Mouse (Mus musculus): ENCODE data around the gene Tango2. TPM values are rescaled to one million over a fixed set of nuclear protein-coding genes. Genes with fewer than 3 reads are reported as not detected.
"Not testable (repeated sequence)": the region's sequence is repeated elsewhere in the genome, so short reads cannot be mapped to it uniquely, and the experiment has no call there.

Gene Tango2
- total RNA-seq, 4 experiments from 2014 or later: 112 to 138 (median 127) TPM

DNA sequence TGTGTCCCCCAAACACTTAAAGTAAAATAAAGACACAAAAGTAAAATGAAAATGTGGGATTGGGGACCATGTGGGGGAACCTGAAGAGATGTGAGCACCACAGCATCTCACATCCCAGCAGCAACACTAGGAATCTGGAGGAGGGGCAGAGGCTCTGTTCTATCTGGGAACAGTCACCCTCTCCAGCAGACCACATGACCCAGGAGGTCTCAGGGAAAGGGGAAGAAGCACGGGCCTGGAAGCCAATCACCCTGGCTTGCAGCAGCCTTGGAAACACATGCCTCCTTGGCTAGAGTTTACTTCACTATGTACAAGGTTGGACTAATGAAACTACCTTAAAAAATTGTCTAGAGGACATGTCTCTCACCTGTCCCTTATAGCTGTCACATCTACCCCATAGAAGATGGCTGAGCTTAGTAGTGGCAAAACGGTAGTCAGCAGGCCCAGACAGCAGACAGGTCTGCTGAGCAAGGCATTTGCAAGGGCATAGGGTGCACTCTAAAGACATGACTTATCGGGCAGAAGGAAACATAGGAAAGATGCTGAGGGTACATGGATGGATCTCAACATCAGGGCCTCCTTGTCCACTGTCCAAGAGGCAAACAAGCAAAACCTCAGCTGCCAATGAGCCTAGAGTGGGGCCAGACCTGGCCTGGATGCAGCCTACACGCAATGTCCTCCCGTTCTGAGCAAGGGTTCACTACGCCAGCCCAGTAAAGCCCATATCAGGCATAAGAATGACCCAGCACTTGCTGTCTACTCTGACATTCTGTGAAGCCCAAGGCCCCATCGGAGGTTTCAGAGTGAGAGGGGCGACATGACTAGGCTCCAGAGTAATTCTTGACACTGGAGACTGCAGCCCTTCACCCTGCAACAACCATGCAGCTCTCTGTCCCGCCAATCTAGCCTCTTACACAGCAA is 5.0 kb downstream of the Tango2 start:
- DNase-seq (ENCODE audit: low spot score in 2 of 2): no peak

DNA sequence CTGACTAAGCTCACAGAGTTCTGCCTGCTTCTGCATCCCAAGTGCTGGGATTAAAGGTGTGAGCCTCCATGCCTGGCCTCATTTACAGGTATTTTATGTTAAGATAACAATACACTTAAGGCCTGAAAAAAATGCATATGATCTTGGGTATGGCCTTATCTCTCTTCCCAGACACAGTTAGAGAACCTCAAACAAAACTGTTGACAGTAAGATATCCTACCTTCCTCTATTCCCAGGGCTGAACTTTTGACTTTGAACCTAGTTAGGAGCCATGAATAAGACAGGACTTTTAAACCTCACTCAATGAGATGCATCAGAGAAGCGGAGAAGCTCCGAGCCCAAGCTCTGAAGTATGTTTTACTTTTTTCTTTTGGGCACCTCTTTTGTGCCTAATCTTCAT is 5.8 kb downstream of the Tango2 start:
- DNase-seq (ENCODE audit: low spot score in 2 of 2): no peak

DNA sequence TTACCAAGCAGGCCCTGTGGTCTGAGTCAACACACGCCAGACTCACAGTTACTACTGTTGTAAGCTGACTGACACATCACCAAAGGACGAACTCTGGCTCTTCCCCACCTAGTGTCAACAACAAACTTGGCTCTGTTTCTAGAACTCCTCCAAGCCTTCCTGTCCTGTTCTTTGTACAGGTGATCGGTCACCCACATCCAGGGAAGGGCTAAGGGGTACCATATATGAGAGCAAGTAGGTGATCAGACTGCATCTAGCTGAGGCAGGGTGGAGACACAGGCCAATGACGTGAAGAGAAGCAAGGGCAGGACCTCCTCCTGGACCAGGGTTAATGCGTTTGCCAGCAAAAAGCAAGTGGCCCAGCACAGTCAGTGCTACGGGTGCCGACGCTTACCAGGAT is 6.3 kb downstream of the Tango2 start:
- DNase-seq (ENCODE audit: low spot score in 2 of 2): no peak

DNA sequence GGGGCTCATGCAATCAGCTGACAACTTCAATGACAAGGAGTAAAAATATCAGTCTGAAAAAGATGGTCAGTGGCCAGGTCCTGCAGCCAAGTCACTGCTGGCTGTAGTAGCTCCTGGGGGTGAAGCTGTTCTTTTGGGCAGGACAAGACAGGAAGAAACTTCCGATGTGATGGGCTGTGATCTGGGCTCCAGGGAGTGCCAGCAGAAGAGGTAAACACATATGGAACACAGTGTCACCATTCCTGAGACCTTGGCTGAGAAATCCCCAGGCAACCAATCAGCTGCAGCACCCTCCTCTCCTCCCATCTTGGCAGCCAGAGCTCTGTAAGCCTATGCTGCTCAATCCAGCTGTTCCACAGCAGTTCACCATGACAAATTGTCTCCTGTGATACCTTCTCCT is 8.0 kb downstream of the Tango2 start:
- DNase-seq (ENCODE audit: low spot score in 2 of 2): no peak

DNA sequence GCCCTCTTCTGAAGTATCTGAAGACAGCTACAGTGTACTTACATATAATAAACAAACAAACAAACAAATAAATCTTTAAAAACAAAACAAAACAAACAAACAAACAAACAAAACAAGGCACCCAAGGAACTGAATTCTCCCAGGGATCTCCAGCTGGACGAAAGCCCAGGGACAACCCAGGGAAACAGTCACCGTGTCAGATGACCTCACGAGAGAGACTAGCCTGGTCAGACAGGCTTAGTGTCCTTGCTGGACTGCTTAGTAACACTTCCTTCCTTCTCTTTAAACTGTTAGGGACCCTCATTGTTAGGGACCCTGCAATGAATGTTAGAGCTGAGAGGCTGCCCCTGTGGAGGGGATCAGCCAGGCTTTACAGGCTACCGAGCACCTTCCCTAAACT is 10.6 kb downstream of the Tango2 start:
- DNase-seq (ENCODE audit: low spot score in 2 of 2): no peak

DNA sequence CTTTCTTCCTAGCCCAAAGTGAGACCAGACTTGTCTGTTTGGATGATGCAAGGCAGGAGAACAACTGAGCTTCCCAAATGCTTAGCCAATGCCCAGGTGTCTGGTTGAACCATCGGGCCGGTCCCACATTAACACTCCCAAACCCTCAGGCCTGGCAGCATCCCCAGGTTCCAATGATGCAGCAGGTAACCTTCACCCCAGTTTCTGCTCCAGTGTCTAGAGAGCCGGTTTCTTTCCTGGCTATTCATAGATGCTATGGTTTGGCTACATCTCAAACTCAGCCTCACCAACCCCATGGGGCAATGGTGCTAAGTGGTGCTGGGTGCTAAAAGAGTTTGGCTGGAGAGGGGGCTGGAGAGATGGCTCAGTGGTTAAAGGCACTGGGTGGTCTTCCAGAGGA is 11.9 kb downstream of the Tango2 start:
- no peak for DNase-seq (ENCODE audit: low spot score in 2 of 2)

DNA sequence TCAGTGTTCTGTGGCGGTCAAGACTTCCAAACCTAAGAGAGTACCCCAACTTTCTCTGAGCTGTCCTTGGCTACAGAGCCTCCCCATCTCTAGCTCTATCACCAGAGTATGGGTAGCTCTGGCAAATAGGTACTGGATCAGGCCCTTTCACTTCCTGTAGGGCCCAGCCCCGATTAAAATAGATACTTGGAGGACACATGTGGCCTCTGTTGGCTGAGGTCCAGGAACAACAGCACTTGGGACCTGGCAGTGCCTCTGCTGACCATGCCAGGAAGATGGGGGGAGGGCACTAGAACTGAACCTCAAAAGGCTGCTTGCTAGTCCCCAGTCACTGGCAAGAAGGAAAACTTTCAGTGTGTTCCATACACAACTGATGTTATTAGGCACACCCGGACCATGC is 13.9 kb downstream of the Tango2 start:
- DNase-seq (ENCODE audit: low spot score in 2 of 2): no peak

DNA sequence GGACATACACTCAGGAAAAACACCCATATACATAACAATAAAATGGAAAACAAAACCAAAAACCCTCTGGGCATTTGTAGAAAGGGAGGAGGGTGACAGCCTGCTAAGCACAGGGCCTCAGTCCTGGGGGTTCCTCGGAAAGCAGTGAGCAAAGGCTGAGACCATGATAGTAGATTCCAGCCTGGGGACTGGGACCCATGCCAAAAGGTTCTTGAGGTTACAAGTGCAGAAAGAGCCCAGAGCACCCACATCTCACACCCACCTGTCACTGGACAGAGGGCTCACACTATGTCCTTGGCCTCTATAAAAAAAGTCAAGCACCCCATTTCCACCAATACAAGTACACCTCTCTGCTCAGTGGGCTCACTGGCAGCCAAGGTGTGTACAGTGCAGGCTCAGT is 19.4 kb downstream of the Tango2 start:
- no peak for DNase-seq (ENCODE audit: low spot score in 2 of 2)

DNA sequence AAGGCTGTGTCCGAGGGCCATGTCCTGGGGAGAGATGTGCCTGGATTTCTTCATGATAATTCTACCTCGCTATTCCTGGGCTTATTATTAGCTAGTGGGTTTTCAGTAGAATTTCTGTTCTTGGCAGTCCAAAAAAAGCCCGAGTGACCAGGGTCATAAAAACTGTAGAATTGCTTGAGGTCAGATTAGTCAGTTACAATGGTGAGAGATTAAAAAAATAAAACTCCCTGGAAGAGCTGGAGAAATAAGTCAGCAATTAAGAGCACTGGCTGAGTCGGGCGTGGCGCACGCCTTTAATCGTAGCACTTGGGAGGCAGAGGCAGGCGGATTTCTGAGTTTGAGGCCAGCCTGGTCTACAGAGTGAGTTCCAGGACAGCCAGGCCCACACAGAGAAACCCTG is 20.0 kb downstream of the Tango2 start:
- no peak for DNase-seq (ENCODE audit: low spot score in 2 of 2)

DNA sequence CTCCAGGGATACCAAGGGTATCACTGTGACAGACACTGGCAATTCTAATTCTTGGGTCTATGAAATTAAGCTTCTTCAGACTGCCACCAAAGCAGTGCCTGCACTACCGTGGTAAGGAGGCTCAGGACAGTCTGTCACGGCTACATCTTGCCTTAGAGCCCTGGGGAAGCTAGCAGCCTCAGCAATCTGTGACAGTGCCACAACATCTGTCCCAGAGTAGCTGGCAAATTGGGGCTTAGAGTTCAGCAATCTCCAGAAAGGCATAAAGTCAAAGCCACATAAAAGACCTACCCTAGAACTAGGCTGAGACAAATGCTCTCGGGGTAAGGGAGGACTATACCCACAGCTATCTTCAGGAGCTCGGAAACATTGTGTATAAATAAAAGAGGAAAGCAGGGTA is 22.2 kb downstream of the Tango2 start:
- DNase-seq (ENCODE audit: low spot score in 2 of 2): no peak

DNA sequence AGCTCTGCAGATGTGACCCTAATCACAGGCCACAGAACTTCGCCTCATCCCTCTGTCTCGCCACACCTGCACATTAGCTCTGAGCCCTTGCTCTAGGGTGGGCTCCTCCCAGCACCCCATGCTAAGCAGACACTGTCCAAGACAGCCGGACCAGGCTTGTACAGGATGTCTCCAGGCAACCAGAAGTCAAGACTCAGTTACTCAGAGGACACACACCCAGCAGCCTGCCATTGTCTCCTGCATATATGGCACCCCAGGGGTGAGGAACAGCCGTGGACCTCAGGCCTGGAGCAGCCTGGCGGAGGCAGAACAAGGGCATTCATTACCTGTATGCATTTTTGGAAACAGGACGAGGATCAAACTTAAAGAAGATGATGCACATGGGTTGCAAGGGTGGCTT is 23.9 kb downstream of the Tango2 start:
- DNase-seq (ENCODE audit: low spot score in 2 of 2): no peak

DNA sequence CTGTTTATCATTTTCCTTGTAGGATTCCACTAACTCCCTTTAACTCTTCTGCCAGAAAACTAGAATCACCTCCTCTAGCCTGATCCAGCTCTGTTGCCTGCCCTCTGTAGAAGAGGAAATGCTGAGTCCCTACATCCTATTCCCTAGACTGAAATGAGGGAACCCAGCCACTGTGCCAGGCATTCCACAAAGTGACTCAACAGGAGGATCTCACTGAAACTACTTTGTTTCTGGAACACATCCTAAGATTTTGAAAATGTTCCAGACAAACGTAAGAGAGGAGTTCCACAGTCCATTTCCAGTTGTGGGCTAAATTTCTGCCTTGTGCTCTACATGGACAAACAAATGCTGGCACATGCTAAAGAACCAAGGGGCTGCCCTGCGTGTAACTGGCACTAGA is 24.4 kb downstream of the Tango2 start:
- DNase-seq (ENCODE audit: low spot score in 2 of 2): no peak

DNA sequence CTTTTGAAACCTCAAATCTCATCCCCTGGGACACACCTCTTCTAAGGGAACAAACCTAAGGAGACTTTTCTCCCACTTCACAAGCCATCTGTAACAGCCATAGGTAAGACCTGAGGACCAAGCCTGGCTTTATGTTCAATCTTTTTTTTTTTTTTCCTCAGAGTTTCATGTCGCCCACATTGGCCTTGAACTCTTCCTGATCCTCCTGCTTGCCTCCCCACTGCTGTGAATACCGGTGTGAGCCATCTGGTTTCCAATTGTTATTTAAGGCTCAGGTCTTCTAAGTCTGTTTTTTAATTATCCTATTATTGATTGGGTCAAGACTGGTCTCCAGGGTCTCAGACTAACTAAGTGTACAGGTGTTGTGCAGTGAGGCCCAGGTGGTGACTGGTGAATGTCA is 26.5 kb downstream of the Tango2 start:
- no peak for DNase-seq (ENCODE audit: low spot score in 2 of 2)

DNA sequence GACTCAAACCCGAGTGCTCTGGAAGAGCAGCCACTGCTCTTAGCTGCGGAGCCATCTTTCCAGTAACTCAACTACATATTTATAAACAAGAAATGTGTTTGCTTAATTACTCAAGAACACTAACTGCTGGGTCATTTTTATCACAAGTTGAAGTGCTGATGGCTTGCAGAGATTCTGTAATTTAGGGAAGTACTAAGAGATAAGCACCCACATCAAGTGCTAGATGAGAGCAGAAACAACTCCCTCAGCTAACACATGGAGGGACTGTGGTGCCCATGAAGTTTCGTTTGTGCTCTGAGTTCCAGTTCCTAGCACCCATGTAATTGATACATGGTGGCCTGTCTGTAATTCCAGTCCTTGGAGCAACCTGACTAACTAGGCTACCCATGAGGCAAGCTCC is 28.9 kb downstream of the Tango2 start:
- no peak for DNase-seq (ENCODE audit: low spot score in 2 of 2)

DNA sequence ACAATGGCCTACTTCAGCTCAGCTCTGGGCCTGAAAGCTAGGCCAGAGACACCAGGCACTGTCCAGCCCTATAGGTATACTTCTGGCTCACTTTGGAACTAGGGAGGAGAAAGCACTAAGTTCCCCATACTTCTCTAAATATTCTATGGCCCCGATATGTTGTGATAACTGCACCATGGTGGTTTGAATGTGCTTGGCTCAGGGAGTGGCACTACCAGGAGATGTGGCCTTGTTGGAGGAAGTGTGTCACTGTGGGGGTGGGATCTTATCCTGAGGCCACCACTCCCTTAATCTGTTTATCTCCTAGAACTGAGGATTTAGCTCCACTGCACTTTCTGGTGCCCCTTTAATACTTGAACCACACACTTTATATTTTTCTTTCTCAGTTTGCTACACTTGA is 39.7 kb downstream of the Tango2 start:
- DNase-seq (ENCODE audit: low spot score in 2 of 2): no peak

DNA sequence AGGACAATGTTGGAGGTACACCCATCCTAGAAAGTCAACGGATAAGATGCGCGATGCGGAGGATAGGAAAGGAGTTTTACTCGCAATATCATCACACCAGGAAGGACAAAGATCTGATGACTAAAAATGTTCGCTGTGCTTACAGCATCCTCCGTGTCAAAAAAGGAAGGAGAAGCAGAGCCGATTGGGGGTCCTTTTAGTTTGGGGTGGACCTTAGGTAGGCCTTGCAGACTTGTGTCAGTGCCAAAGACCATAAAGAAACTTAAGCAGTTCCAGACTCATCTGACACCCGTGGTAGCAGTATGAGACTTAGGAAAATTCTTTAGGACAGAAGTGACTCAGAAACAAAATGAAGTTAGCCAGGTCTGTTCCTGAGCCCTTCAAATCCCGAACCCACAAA is 58.3 kb downstream of the Tango2 start:
- not testable (repeated sequence) for DNase-seq (ENCODE audit: low spot score in 2 of 2)

DNA sequence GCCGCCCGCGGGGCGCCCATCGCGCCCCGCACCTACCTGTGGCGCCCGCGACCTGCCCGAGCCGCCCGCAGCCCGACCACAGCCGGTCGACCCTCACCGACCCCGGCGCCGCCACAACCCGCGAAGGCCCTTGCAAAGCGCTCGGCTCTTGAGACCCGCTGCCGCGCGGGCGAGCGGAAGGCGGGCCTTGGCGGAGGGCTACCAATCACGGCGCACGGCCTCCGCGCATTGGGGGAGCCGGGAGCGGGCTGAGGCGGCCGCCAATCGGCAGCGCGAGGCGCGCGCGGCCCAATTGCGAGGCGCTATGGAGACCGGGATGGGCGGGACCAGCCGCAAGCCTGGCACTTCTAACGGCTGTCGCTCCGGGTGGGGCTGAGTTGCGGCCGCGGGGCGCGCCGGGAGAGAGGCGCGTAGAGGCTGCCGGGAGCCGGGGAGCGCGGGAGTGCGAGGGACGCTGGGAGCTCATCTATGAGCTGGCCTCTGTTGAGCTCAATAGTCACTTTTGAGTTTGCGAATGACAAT is 58.8 kb downstream of the Tango2 start, which contains the start of gene Dgcr8:
Gene Dgcr8, minus strand, starts transcription at position 180 of the 522 bp plus-strand sequence.
- peak; percentile 96 to 98 for DNase-seq (ENCODE audit: low spot score in 2 of 2)

DNA sequence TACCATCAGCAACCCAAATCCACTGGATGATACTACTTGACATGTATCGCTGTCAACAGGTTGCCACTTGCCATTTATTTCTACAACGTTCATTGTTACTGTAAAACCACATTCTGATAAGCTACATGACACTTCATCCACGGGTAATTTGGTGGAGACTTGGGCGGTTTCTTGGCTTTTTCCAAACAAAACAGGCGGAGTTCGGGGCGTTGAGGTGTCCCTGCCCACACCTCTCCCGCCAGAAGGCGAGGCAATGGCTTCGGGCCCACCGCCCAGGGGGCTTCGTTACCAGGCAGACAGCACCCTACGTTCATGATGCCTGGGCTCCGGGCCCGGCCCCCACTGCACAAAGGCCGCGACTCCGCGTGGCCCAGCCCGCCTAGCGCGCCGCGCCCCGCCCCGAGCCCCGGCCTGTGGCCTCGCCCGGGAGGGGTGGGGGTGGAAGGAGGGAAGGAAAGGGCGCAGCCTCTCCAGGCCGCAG is 59.3 kb downstream of the Tango2 start:
- peak; percentile 35 to 37 for DNase-seq (ENCODE audit: low spot score in 2 of 2)

DNA sequence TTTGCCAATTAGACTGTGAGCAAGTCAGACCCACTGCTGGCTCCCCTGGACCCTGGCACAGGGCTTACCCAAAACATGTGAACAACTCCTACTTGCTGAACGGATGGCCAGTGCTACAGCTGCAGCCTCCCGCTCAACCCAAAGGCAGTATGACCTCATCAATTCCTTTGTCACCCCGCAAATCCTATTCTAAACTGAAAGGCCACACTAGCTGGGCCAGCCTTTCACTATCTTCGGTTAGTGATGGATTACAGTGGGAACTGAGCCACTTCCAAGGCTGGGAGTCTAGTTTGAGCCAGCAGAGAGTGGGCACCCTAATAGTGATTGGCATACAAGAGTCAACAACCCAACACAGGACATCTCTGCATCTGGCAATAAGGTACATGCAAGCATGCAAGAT is 59.7 kb downstream of the Tango2 start:
- no peak for DNase-seq (ENCODE audit: low spot score in 2 of 2)

DNA sequence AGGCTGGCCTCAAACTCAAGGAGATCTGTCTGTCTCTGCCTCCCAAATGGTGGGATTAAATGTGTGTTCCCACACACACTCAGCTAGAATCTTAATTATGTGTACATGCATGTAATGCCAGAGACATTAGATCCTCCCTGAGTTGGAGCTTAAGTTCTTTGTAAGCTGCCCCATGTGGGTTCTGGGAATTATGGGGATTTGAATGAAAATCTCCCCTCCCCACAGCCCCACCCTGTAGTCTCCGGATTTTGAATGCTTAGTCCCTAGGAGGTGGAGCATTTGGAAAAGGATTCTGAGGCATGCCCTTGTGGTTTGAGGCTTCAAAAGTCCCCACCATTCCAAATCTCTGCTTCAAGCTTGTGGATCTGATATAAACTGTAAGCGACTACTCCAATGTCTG is 72.7 kb downstream of the Tango2 start:
- no peak for DNase-seq (ENCODE audit: low spot score in 2 of 2)

DNA sequence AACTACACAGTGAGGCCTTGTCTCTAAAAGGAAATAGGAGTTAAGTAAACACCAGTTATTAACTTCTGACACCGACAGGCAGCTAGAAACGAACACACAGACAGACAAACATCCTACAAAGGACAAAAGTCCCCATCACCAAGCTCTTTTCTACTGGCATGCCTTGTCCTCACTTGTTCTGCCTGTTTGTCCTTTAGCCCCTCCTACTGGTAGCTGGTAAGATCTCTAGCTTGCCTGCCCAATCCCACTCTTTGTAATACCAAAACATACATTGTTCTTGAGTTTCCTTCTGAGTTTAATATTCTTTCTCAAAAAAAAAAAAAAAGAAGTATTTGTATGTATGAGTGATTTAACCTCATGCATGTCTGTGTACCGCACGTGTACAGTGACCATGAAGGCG is 79.7 kb downstream of the Tango2 start:
- DNase-seq (ENCODE audit: low spot score in 2 of 2): no peak

DNA sequence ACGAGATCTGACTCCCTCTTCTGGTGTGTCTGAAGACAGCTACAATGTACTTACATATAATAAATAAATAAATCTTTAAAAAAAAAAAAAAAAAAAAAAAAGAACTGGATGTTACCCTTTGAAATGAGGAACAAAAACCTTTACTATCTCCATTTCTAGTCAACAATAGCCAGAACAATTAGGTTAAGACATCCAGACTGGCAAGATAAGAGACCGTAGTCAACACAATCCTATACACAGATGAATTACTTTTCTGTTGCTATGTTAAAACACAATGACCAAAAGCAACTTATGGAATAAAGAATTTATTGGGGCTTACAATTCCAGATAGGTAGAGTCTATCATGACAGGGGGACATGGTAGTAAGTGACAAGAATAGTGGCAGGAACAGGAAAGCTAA is 82.9 kb downstream of the Tango2 start:
- DNase-seq (ENCODE audit: low spot score in 2 of 2): no peak

DNA sequence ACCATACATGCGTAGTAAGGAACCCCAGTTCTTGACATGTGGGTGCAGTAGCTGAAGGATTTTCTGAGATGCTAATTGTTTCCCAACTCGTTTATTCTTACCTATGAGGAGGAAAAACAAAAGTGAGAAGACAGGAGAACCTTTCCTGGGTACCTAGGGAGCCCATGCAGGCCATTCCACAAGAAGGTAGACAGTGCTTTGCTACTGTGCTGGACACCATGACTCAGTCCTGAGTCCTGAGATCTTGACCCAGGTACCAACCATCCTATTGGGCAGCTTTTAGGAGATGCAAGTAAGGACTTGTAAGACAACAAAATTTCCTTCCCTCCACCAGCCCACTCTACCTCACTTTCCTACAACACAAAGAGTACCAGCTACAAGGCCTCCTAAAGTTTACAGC is 89.7 kb downstream of the Tango2 start, which contains the start of gene Gm49776:
Gene Gm49776, minus strand, starts transcription at position 101 of the 400 bp plus-strand sequence.
- no peak for DNase-seq (ENCODE audit: low spot score in 2 of 2)
